Mouse (Mus musculus): Measurements from ENCODE around the gene Cdkn2d. TPM values are rescaled to one million over a fixed set of nuclear protein-coding genes. Genes with fewer than 3 reads are reported as not detected.
"Not testable (repeated sequence)": the region's sequence is repeated elsewhere in the genome, so short reads cannot be mapped to it uniquely, and the experiment has no call there.

Cdkn2d gene
- polyA plus RNA-seq, 1 experiment from 2014 or later, result 71.9 TPM

GRCm38 (mm10) chr9:21261831-21262230, 29.4 kb downstream of the Cdkn2d start:
- H3K9me3 ChIP-seq (ENCODE audit: control insufficient read depth, low read length), result no peaks in the 10 kb centered on the region
- peaks cover 16% of the 10 kb centered on the region for H3K4me1 ChIP-seq (ENCODE audit: control insufficient read depth, insufficient read depth, low read length)
- H3K27ac ChIP-seq (ENCODE audit: low read depth, low read length), result no peak overlapping the region
- 58% methylated on average over 2 of the region's 2 CpGs for WGBS
- no peak overlapping the region for H3K4me3 ChIP-seq (ENCODE audit: low read depth, low read length)
- H3K27me3 ChIP-seq (ENCODE audit: control insufficient read depth, insufficient read depth, low read length), result no peaks in the 10 kb centered on the region
- no peak for DNase-seq (ENCODE audit: low spot score, missing footprints)
- no peaks in the 10 kb centered on the region for H3K36me3 ChIP-seq (ENCODE audit: control insufficient read depth, insufficient read depth, low read length)
- H3K4me2 ChIP-seq, result no peak overlapping the region
- no peak for ATAC-seq (ENCODE audit: low FRiP score)
- no peak overlapping the region for H3K9ac ChIP-seq (ENCODE audit: low read length)

- no peak for DNase-seq (ENCODE audit: low spot score, missing footprints)
- no peak overlapping the region for H3K27ac ChIP-seq (ENCODE audit: low read depth, low read length)
- WGBS, result 82% methylated on average over 6 of the region's 6 CpGs
Observed at GRCm38 (mm10) chr9:21260491-21261040, 30.6 kb downstream of the Cdkn2d start.

GRCm38 (mm10) chr9:21256349-21256748, 34.9 kb downstream of the Cdkn2d start:
- DNase-seq (ENCODE audit: low spot score, missing footprints); H3K4me1 ChIP-seq (ENCODE audit: control insufficient read depth, insufficient read depth, low read length); H3K9ac ChIP-seq (ENCODE audit: low read length); H3K27ac ChIP-seq (ENCODE audit: low read depth, low read length); H3K4me3 ChIP-seq (ENCODE audit: low read depth, low read length); H3K36me3 ChIP-seq (ENCODE audit: control insufficient read depth, insufficient read depth, low read length); H3K27me3 ChIP-seq (ENCODE audit: control insufficient read depth, insufficient read depth, low read length); H3K9me3 ChIP-seq (ENCODE audit: control insufficient read depth, low read length); H3K4me2 ChIP-seq; ATAC-seq (ENCODE audit: low FRiP score): not testable (repeated sequence)
- 86% methylated on average over 4 of the region's 4 CpGs for WGBS

More at GRCm38 (mm10) chr9:21260491-21261040, 30.6 kb downstream of the Cdkn2d start:
- H3K27me3 ChIP-seq (ENCODE audit: control insufficient read depth, insufficient read depth, low read length), result no peaks in the 10 kb centered on the region
- no peak overlapping the region for H3K4me2 ChIP-seq
- no peaks in the 10 kb centered on the region for H3K36me3 ChIP-seq (ENCODE audit: control insufficient read depth, insufficient read depth, low read length)
- no peak overlapping the region for H3K9ac ChIP-seq (ENCODE audit: low read length)
- peaks cover 3% of the 10 kb centered on the region for H3K4me1 ChIP-seq (ENCODE audit: control insufficient read depth, insufficient read depth, low read length)
- H3K4me3 ChIP-seq (ENCODE audit: low read depth, low read length), result no peak overlapping the region
- ATAC-seq (ENCODE audit: low FRiP score), result no peak
- no peaks in the 10 kb centered on the region for H3K9me3 ChIP-seq (ENCODE audit: control insufficient read depth, low read length)

- ATAC-seq (ENCODE audit: low FRiP score) (no peak), DNase-seq (ENCODE audit: low spot score, missing footprints) (no peak)
- peaks cover 15% of the 10 kb centered on the region for H3K27me3 ChIP-seq (ENCODE audit: control insufficient read depth, insufficient read depth, low read length)
- H3K9ac ChIP-seq (ENCODE audit: low read length), result no peak overlapping the region
- no peak overlapping the region for H3K4me3 ChIP-seq (ENCODE audit: low read depth, low read length)
- no peaks in the 10 kb centered on the region for H3K4me1 ChIP-seq (ENCODE audit: control insufficient read depth, insufficient read depth, low read length)
- no peaks in the 10 kb centered on the region for H3K36me3 ChIP-seq (ENCODE audit: control insufficient read depth, insufficient read depth, low read length)
- H3K4me2 ChIP-seq, result no peak overlapping the region
- H3K9me3 ChIP-seq (ENCODE audit: control insufficient read depth, low read length), result no peaks in the 10 kb centered on the region
- no peak overlapping the region for H3K27ac ChIP-seq (ENCODE audit: low read depth, low read length)
Observed at GRCm38 (mm10) chr9:21254690-21255089, 36.5 kb downstream of the Cdkn2d start.

DNA sequence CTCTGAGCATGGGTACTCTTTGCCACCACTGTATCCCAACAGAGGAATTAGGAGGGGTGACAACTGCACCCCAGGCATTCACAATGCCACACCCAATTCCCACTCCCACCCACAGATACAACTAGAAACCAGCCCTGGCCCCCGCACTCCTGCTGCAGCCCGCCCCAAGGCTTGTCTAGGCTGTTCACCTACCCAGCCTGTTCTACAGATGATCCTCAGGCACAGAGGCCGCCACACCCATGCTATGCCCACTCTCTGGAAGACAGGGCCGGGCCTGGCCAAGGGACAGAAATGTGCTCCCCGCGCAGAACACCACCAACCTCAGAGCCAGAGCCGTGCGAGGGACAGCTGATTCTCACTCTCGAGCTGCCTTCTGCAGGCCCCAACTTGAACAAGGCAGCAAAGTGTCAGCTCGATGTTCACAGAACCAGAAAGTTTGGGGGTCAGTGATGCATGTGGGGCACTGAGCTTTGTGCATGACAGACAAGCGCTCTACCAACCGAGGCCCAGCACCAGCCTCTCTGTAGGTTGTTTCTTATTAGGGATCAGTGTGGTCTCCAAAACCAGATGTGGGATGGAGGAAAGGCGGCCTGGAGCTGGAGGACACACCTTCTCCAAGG, 40.0 kb downstream of the Cdkn2d start:
- no peak overlapping the region for H3K27ac ChIP-seq (ENCODE audit: low read depth, low read length)
- H3K4me1 ChIP-seq (ENCODE audit: control insufficient read depth, insufficient read depth, low read length), result no peaks in the 10 kb centered on the region
- H3K9me3 ChIP-seq (ENCODE audit: control insufficient read depth, low read length), result no peaks in the 10 kb centered on the region
- H3K9ac ChIP-seq (ENCODE audit: low read length), result no peak overlapping the region
- DNase-seq (ENCODE audit: low spot score, missing footprints) (no peak), ATAC-seq (ENCODE audit: low FRiP score) (no peak)
- H3K4me3 ChIP-seq (ENCODE audit: low read depth, low read length), result no peak overlapping the region
- peaks cover 44% of the 10 kb centered on the region for H3K27me3 ChIP-seq (ENCODE audit: control insufficient read depth, insufficient read depth, low read length)
- no peak overlapping the region for H3K4me2 ChIP-seq
- WGBS, result 68% methylated on average over 13 of the region's 13 CpGs
- no peaks in the 10 kb centered on the region for H3K36me3 ChIP-seq (ENCODE audit: control insufficient read depth, insufficient read depth, low read length)

DNA sequence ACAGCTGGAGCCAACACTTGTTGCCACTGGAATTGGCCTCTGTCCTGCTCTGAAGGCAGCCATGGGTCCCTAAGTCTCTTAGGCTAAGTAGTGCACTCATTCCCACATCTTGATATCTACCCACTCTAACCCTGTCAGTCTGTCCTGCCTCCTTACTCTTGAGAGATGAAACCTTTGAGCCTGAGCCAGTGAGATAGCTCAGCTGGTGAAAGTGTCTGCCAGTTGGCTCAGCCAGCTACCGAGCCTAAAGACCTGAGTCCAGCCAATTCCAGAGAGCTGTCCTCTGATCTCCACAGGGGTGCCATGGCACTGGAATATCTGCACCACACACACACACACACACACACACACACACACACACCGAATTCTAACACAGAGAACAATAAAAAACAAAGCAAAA, 40.7 kb downstream of the Cdkn2d start:
- WGBS, result 60% methylated on average over 2 of the region's 2 CpGs
- Histone ChIP-seq H3K4me3 (ENCODE audit: low read depth, low read length) (no peak overlapping the region), H3K9me3 (ENCODE audit: control insufficient read depth, low read length) (no peaks in the 10 kb centered on the region), H3K4me2 (no peak overlapping the region), H3K4me1 (ENCODE audit: control insufficient read depth, insufficient read depth, low read length) (no peaks in the 10 kb centered on the region), H3K9ac (ENCODE audit: low read length) (no peak overlapping the region), H3K36me3 (ENCODE audit: control insufficient read depth, insufficient read depth, low read length) (no peaks in the 10 kb centered on the region), H3K27me3 (ENCODE audit: control insufficient read depth, insufficient read depth, low read length) (peaks cover 51% of the 10 kb centered on the region), H3K27ac (ENCODE audit: low read depth, low read length) (no peak overlapping the region)
- DNase-seq (ENCODE audit: low spot score, missing footprints), result no peak
- ATAC-seq (ENCODE audit: low FRiP score), result no peak

DNA sequence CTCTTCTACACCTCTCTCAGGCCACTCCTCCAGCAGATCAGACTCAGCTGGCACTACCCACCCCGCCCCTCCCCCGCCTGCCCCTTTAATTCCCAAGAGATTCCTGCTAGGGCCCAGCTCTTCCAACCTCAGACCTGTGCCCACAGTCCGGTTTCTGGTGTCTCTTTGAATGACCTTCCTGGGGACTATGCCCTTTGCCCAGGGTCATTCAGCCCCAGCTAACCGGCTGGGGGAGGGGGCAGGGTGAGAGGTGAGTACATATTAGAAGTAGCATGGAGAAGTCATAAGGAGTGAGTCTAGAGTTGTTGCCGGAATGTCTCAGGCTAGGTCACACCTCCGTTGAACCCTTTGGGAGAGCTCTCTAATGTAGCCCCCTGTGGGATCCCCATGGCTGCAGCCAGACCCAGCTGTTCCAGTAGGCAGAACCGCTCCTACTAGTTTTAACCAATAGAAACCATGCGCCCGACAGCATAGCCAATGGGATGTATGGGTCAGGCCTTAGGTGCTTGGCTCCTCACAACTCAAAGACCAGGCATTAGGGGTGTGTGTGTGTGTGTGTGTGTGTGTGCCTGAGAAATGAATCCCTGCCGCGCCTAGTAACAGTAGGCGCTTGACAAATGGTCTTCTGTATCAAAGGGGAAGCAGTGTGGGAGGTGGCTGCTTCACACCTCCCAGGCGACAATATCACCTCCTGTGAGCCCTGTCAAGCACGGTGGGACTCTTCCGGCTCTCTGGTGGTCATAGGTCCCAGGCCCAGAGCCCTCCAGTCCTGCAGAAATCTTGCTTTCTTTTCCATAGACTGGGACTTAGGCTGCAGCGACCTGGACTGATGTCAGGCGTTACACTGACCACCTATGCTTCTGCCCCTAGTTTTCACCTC, 41.3 kb downstream of the Cdkn2d start:
- Histone ChIP-seq H3K4me2 (no peak overlapping the region), H3K4me3 (ENCODE audit: low read depth, low read length) (no peak overlapping the region), H3K9ac (ENCODE audit: low read length) (no peak overlapping the region), H3K36me3 (ENCODE audit: control insufficient read depth, insufficient read depth, low read length) (no peaks in the 10 kb centered on the region), H3K4me1 (ENCODE audit: control insufficient read depth, insufficient read depth, low read length) (peaks cover 2% of the 10 kb centered on the region; the same call in 1 of the 2 replicates), H3K27me3 (ENCODE audit: control insufficient read depth, insufficient read depth, low read length) (peaks cover 57% of the 10 kb centered on the region), H3K9me3 (ENCODE audit: control insufficient read depth, low read length) (no peaks in the 10 kb centered on the region), H3K27ac (ENCODE audit: low read depth, low read length) (no peak overlapping the region)
- DNase-seq (ENCODE audit: low spot score, missing footprints) (no peak), ATAC-seq (ENCODE audit: low FRiP score) (no peak)
- WGBS, result 38% methylated on average over 17 of the region's 17 CpGs

GRCm38 (mm10) chr9:21248326-21248725, 42.9 kb downstream of the Cdkn2d start, which contains the start of gene S1pr5:
Gene S1pr5, minus strand, starts transcription at chr9:21248443.
- Histone ChIP-seq H3K4me2 (peak within 1 kb of the TSS; percentile 17; the same call in 1 of the 2 replicates), H3K9ac (ENCODE audit: low read length) (no peak within 1 kb of the TSS), H3K36me3 (ENCODE audit: control insufficient read depth, insufficient read depth, low read length) (no peaks in the 10 kb centered on the region), H3K4me1 (ENCODE audit: control insufficient read depth, insufficient read depth, low read length) (peaks cover 7% of the 10 kb centered on the region; the same call in 1 of the 2 replicates), H3K27ac (ENCODE audit: low read depth, low read length) (no peak within 1 kb of the TSS), H3K9me3 (ENCODE audit: control insufficient read depth, low read length) (no peaks in the 10 kb centered on the region), H3K27me3 (ENCODE audit: control insufficient read depth, insufficient read depth, low read length) (peaks cover 73% of the 10 kb centered on the region), H3K4me3 (ENCODE audit: low read depth, low read length) (no peak within 1 kb of the TSS)
- ATAC-seq (ENCODE audit: low FRiP score) (no peak), DNase-seq (ENCODE audit: low spot score, missing footprints) (no peak)
- WGBS, result 3% methylated on average over 22 of the region's 30 CpGs

DNA sequence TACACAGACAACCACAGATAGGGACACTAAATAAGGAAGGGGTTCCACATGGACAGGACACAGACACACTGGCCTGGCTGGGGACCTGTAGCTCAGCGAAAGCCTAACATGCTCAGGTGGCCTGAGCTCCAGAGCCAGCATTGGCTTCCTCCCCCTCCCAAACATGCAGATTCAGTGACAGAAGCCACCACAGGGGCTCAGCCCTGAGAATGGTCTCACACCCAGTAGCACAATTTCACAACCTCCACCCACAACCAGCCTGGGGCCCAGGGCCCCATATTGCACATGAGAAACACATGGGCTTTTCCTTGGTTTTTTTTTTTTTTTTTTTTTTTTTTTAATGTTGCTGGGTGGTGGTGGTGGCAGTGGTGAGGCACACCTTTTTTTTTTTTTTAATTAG, 44.9 kb downstream of the Cdkn2d start:
- peaks cover 81% of the 10 kb centered on the region for H3K27me3 ChIP-seq (ENCODE audit: control insufficient read depth, insufficient read depth, low read length)
- H3K9ac ChIP-seq (ENCODE audit: low read length), result no peak overlapping the region
- WGBS, result 67% methylated on average over 1 of the region's 1 CpGs
- DNase-seq (ENCODE audit: low spot score, missing footprints), result no peak
- H3K4me1 ChIP-seq (ENCODE audit: control insufficient read depth, insufficient read depth, low read length), result peaks cover 7% of the 10 kb centered on the region; the same call in 1 of the 2 replicates
- no peak overlapping the region for H3K27ac ChIP-seq (ENCODE audit: low read depth, low read length)
- H3K9me3 ChIP-seq (ENCODE audit: control insufficient read depth, low read length), result no peaks in the 10 kb centered on the region; the same call in 1 of the 2 replicates
- no peaks in the 10 kb centered on the region for H3K36me3 ChIP-seq (ENCODE audit: control insufficient read depth, insufficient read depth, low read length)
- no peak overlapping the region for H3K4me2 ChIP-seq
- no peak for ATAC-seq (ENCODE audit: low FRiP score)
- no peak overlapping the region for H3K4me3 ChIP-seq (ENCODE audit: low read depth, low read length)
